Mouse (Mus musculus) G1E (cell line): ENCODE data around the gene Eme2. TPM values are rescaled to one million over a fixed set of nuclear protein-coding genes. Genes with fewer than 3 reads are reported as not detected.

Source experiments
- ATAC-seq: 2 replicates; pipeline ENCODE4 v1.8.0; 2016; ENCODE audit warnings: mild to moderate bottlenecking; ENCODE audit not compliant: insufficient number of reproducible peaks, poor library complexity, low FRiP score, severe bottlenecking; ENCODE audit errors: extremely low read depth
- DNase-seq: peaks from one replicate; pipeline ENCODE4 v3.0.0; 2012; ENCODE audit warnings: low spot score
- H3K27me3 ChIP-seq: 2 replicates; pipeline ENCODE4 v1.6.1; 2012; ENCODE audit warnings: mild to moderate bottlenecking, low read length, inconsistent platforms; ENCODE audit not compliant: insufficient read depth
- H3K36me3 ChIP-seq: replicated peaks from 2 replicates; pipeline ENCODE3; 2012; ENCODE audit warnings: mild to moderate bottlenecking, inconsistent platforms
- H3K4me1 ChIP-seq: 2 replicates; pipeline ENCODE4 v1.6.1; 2012; ENCODE audit warnings: low read depth, low read length, inconsistent platforms, mixed read lengths; ENCODE audit not compliant: insufficient read depth
- H3K4me3 ChIP-seq: 2 replicates; pipeline ENCODE4 v1.5.1; 2012; ENCODE audit warnings: low read depth, mild to moderate bottlenecking, inconsistent platforms, low read length, moderate library complexity, mixed read lengths
- H3K9me3 ChIP-seq: replicated peaks from 2 replicates; pipeline ENCODE4 v1.6.1; 2012; ENCODE audit warnings: inconsistent platforms
- CTCF ChIP-seq: IDR thresholded peaks from 2 replicates; pipeline ENCODE4 v1.5.1; 2012; ENCODE audit warnings: low read depth, low read length, inconsistent platforms, mixed read lengths
- GATA1 ChIP-seq: IDR thresholded peaks from 2 replicates; pipeline ENCODE4 v1.6.1; 2012; ENCODE audit warnings: borderline replicate concordance, low read length, inconsistent platforms, mixed read lengths
- GATA2 ChIP-seq: IDR thresholded peaks from 2 replicates; pipeline ENCODE4 v1.6.1; 2012; ENCODE audit warnings: low read depth, low read length, inconsistent platforms, borderline replicate concordance
- POLR2AphosphoS5 ChIP-seq: IDR thresholded peaks from 2 replicates; pipeline ENCODE4 v1.6.1; 2012; ENCODE audit warnings: low read depth, low read length, inconsistent platforms; ENCODE audit not compliant: insufficient replicate concordance
- TAL1 ChIP-seq: conservative IDR thresholded peaks from 2 replicates; pipeline ENCODE4 v1.6.1; 2012; ENCODE audit warnings: low read depth, low read length, inconsistent platforms, mixed read lengths
- polyA plus RNA-seq: library from polyadenylated mRNA; stranded (reverse); fragments of >175 nt; gene quantifications from 2 replicates; pipeline ENCODE4 v1.2.3, GENCODE M21; 2012
- total RNA-seq, 2 experiments: library from RNA; stranded (forward) in 1 of 2; stranded (reverse) in 1 of 2; fragments of 200-1000 nt in 1 of 2; fragments of >200 nt in 1 of 2; fragmentation: Nextera tagmentation in 1 of 2; gene quantifications; 2 replicates each; pipeline ENCODE4 v1.2.3; 2014 to 2017

Gene Eme2
- total and polyA plus RNA-seq, 3 experiments, result 6.5 to 19.4 (median 9.4) TPM

GRCm38 (mm10) chr17:24907591-24907990 is 12.7 kb upstream of the Eme2 start:
- TF ChIP-seq TAL1, result no peak
- TF ChIP-seq CTCF, result no peak
- TF ChIP-seq POLR2AphosphoS5, result no peak
- TF ChIP-seq GATA2, result no peak
- no peak for TF ChIP-seq GATA1
- H3K4me3 ChIP-seq, result no peak overlapping the region
- no peaks in the 10 kb centered on the region for H3K27me3 ChIP-seq
- H3K9me3 ChIP-seq, result no peaks in the 10 kb centered on the region
- peaks cover 28% of the 10 kb centered on the region for H3K4me1 ChIP-seq
- ATAC-seq, result no peak
- DNase-seq, result no peak
- H3K36me3 ChIP-seq, result peaks cover 100% of the 10 kb centered on the region

- peaks cover 55% of the 10 kb centered on the region for H3K4me1 ChIP-seq
- TF ChIP-seq GATA2, result no peak
- TF ChIP-seq POLR2AphosphoS5, result no peak
- no peak for TF ChIP-seq CTCF
- no peak for TF ChIP-seq GATA1
- no peak for TF ChIP-seq TAL1
- H3K36me3 ChIP-seq, result peaks cover 100% of the 10 kb centered on the region
- H3K9me3 ChIP-seq, result no peaks in the 10 kb centered on the region
- DNase-seq (no peak), ATAC-seq (no peak)
- no peak overlapping the region for H3K4me3 ChIP-seq
- H3K27me3 ChIP-seq, result no peaks in the 10 kb centered on the region
Observed at GRCm38 (mm10) chr17:24903767-24904166, 8.9 kb upstream of the Eme2 start.

DNA sequence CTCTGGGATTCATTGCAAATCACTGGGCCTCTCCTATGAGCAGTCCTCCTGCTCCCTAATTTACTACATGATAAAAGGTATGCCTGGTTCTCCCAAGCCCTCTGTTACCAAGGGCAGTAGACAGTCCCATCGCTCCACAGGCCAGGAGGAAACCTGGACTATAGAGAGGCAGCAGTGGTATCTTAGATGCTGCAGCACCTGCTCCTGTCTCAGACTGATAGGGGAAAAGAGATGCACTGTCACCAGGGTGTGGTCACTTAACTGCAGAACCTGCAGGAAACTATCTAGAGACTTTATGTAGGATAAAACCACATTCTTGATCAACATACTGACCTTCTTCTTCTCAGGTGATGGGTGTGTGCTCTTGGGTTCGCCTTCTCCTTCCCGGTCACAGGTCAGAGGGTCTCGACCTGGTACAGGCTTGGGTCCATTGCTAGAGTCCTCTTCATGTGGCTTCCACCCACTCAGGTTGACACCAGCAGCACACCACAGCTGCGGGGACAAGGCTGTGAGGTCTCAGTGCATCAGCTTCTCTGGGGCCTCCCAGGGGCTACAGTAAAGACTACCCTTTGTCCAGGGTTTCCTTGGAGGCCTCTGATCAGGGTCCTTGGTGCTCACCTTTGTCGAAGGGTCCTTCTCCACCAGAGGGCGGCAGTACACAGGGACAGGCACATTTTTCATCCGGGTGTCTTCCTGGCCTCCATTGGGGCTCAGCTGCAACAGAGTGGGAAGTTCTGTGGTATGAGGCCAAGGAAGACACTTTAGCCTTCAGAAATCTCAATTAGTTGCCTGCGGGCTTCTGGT is 8.0 kb upstream of the Eme2 start:
- H3K36me3 ChIP-seq, result peaks cover 100% of the 10 kb centered on the region
- DNase-seq, result peak; percentile 66
- H3K27me3 ChIP-seq, result no peaks in the 10 kb centered on the region
- peaks cover 64% of the 10 kb centered on the region for H3K4me1 ChIP-seq
- peak; percentile 75 for ATAC-seq
- TF ChIP-seq CTCF, result no peak; the same call in 1 of the 2 replicates
- TF ChIP-seq TAL1, result peak; percentile 92
- TF ChIP-seq GATA1, result no peak
- H3K4me3 ChIP-seq, result peak overlapping the region; percentile 48; the same call in 1 of the 2 replicates
- H3K9me3 ChIP-seq, result no peaks in the 10 kb centered on the region

- DNase-seq (no peak), ATAC-seq (no peak)
- H3K4me3 ChIP-seq, result peak overlapping the region; percentile 44; the same call in 1 of the 2 replicates
- TF ChIP-seq GATA1, result no peak
- TF ChIP-seq CTCF, result no peak
- no peak for TF ChIP-seq POLR2AphosphoS5
- TF ChIP-seq GATA2, result no peak
- TF ChIP-seq TAL1, result no peak
- no peaks in the 10 kb centered on the region for H3K9me3 ChIP-seq
- H3K36me3 ChIP-seq, result peaks cover 100% of the 10 kb centered on the region
- no peaks in the 10 kb centered on the region for H3K27me3 ChIP-seq
- H3K4me1 ChIP-seq, result peaks cover 71% of the 10 kb centered on the region
Observed at GRCm38 (mm10) chr17:24902124-24902523, 7.2 kb upstream of the Eme2 start.

- DNase-seq, result no peak
- no peak overlapping the region for H3K4me3 ChIP-seq
- TF ChIP-seq CTCF, result no peak
- TF ChIP-seq TAL1, result no peak
- no peak for TF ChIP-seq GATA2
- no peak for TF ChIP-seq GATA1
- TF ChIP-seq POLR2AphosphoS5, result no peak
- ATAC-seq, result no peak
- no peaks in the 10 kb centered on the region for H3K27me3 ChIP-seq
- H3K36me3 ChIP-seq, result peaks cover 93% of the 10 kb centered on the region
- no peaks in the 10 kb centered on the region for H3K9me3 ChIP-seq
- H3K4me1 ChIP-seq, result peaks cover 79% of the 10 kb centered on the region
Observed at GRCm38 (mm10) chr17:24900014-24900413, 5.1 kb upstream of the Eme2 start.

- Histone ChIP-seq H3K9me3 (no peaks in the 10 kb centered on the region), H3K4me3 (no peak overlapping the region), H3K4me1 (peaks cover 76% of the 10 kb centered on the region), H3K27me3 (no peaks in the 10 kb centered on the region), H3K36me3 (peaks cover 89% of the 10 kb centered on the region)
- ATAC-seq (no peak), DNase-seq (no peak)
- TF ChIP-seq POLR2AphosphoS5 (0 out of 2 replicates have a peak, but pooled peaks have one; percentile 4), GATA1 (no peak)
Observed at GRCm38 (mm10) chr17:24899153-24899552, 4.3 kb upstream of the Eme2 start.
